Mouse (Mus musculus) CD8-positive naive resting alpha-beta T cell, adult 2 months (primary cell): ENCODE measurements at regions not wholly inside any gene's neighbourhood (a gene's known extent, or its start where the extent isn't known, plus 50 kb on each side); places are given as distances from the start of the nearest gene placed in this dataset.

ENCODE experiments used
- DNase-seq, 2 experiments: peaks; one replicate each; pipeline ENCODE4 v3.0.0; 2022; ENCODE audit warnings: low read depth in 2 of 2, low spot score in 2 of 2

GRCm38 (mm10) chr1:137332108-137332769 lies 372.0 kb upstream of the Nr5a2 start:
- no peak for DNase-seq

GRCm38 (mm10) chr1:137331746-137332107 lies 371.5 kb upstream of the Nr5a2 start:
- DNase-seq: no peak

DNA sequence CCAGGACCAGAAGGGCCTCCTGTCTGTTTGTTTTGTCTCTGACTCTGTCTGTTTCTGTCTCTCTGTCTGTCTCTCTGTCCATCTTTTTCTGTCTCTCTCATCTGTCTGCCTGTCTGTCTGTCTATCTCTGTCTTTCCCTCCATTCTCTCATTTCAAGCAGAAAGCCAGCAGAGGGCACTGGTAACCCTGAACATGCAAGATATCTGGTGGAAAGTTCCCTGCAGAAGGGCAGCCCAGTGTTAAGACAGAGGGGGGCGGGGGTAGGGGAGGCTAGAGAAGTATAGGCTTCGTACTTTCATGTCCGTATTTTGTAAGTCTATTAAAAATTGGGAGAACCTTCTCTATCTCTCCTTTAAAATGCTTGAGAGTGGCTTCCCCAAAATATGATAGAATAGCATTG lies 370.4 kb upstream of the Nr5a2 start:
- no peak for DNase-seq

DNA sequence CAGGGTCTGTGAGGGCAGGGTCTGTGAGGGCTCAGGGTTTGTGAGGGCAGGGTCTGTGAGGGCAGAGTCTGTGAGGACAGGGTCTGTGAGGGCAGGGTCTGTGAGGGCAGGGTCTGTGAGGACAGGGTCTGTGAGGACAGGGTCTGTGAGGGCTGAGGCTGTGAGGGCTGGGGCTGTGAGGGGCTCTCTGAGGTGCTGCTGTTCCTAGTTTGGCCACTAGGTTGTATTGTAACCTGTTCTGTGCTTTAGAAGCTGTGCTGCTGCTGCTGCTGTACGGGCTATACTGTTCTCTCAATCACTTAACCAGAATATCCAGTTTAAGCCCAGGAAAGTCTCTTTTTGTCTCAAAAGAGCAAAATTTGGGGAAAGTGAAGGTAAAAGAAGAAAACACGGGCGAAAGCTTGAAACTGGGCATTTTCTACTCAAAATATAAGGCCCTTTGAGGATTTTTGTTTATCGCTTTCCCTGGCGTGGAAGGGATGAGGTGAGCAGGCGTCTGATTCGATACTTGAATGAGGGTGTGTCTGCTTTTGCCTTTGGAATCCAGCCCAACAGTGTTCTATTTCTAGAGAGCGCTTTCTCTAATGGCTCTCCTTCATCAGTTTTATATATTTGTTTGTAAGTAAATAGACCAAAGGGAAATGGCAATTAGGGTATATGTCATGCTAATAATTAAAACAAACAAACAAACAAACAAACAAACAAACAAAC lies 363.8 kb upstream of the Nr5a2 start:
- DNase-seq: no peak

- no peak for DNase-seq
Observed at GRCm38 (mm10) chr1:137323035-137323680, 362.9 kb upstream of the Nr5a2 start.

DNA sequence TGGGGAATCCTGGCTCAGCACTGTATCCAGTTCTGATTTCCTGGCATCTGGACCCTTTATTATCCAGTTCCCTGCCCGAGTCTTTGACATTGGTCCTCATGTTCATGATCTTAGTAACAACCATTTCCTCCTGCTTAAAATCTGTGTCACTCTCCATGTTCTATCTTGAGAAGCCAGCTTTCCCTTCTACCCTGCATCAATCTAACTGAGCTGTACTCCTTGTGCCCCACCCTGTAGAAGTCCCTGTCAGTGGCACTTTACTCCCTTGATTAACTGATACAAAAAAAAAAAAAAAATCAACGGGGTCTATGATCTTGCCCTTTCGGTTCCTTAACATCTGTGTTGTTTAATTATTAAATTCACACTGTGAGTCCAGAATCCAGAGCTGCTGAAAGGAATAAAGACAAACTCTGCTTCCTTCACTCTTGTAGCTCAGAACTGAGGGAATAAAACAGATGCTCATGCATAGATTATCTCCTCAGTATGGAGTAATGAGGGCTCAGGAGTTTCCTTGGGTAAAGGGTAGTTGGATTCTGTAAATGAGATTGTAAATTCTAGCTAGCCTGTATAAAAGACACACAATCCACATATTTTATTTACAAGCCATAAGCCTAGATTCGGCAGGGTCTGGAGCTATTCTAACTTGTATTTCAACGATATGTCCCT lies 342.6 kb upstream of the Nr5a2 start:
- DNase-seq: no peak

DNA sequence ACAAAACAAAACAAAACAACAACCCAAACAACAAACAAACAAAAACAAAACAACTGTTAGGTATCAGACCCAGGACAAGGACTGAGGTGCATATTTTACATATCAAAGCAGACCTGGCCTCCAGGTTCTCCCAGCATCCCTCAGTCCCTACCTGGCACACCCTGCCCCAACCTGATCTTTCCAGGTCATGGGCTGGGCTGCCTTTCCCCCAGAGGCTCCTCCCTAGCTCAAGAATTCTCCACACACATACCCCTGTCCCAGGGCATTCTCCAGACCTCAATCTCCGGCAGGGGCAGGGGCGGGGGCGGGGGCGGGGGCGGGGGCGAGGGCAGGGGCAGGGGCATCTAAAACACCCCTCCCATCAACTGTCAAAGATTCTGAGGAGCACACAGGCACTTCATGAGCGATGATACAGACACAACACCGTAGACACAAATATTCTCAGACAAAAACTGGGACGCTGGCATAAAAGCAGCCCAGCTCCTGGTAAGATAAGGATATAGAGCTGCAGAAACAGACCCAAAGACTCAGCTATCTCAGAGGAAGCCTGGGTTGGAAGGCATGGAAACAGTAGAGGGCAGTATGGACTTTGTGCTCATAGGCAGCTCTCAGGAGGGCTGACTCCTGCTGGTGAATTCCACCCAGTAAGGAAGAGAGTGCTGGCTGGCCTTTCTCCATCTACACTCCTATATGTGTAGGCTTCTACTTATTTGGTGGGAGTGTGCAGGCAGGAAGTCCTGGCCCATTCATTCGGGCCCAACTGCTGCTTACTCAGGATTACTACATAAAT lies 337.7 kb upstream of the Nr5a2 start:
- no peak for DNase-seq

- DNase-seq: no peak
Observed at GRCm38 (mm10) chr1:137289456-137289855, 329.2 kb upstream of the Nr5a2 start.

DNA sequence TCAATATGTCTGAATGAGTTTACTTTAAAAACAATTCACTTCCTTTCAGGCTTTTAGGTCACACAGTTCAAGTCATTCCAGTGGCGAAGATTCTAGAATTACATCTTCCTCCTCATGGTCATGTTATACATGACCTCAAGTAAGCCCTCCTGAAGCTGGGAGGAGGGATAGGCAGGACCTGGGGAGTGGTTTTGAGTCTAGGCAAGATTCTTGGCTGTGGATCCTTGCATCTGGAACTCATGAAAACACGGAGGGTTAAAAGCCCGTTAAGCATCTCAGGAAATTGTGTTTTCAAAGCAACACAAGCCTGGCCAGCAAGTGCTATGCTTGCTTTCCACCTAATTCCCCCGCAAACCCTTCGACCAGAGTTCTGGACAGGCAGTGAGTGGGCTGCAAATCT lies 323.0 kb upstream of the Nr5a2 start:
- DNase-seq: no peak

DNA sequence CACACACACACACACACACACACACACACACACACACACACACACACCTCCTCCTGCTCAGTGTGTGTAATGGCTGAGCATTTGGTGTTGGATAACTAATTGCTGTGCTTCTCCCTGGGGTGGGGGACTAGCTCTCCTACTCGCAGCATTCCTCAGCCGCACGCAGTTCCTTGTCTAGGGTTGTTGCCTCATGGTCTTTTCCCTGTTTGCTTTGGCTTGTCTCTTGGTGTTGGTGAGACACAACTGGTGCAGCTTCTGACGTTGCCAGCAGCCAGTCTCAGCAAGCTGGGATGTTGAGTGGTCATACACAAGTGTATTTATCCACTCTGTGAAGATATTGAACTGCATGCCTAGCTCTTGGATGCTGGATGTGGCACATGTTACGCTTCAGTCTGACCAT lies 322.2 kb upstream of the Nr5a2 start:
- DNase-seq: no peak

DNA sequence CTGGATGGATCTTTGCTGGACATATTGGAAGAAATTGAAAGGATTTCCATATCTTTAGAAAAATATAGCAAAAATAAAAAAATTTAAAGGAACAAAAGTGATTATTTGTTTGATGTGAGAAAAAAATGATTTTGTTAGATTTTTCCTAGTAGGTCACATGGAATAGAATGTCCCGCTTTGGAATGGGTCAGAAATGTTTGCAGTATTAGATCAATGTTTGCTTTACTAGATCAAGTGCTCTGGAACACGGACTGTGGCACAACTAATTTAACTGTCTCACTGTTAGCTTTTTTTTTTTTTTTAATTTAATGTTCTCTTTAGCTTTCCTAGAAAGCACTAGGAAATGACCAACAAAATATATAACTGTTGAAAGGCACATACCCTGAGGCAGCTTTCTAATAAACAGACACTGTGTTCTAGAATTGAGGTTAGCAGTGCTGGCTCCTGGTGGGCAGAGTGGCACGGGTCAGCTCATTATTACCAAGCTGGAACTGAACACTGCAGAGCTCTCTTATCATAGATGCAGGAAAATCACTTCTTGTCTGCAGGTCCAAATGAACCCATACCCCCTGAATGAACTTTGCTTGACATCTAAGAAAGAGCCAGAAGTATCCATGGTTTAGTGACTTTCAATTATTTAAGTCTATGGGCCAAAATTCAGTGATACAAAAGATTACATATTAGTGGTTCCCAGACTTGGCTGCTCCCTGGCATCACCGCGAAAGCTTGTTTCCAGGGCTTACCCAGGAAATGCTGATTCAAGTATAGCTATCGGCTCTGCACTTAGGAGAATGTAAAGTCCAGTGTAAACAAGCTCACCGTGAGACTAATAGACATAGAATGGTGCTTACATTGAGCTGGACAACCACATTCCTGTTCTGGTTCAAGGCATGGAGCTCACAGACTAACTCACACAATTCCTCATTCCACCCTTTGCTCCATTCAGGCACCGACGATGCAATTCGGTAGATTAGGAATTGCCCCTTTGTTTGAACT lies 320.4 kb upstream of the Nr5a2 start:
- DNase-seq: no peak

GRCm38 (mm10) chr1:137279981-137280380 lies 319.7 kb upstream of the Nr5a2 start:
- DNase-seq: no peak

DNA sequence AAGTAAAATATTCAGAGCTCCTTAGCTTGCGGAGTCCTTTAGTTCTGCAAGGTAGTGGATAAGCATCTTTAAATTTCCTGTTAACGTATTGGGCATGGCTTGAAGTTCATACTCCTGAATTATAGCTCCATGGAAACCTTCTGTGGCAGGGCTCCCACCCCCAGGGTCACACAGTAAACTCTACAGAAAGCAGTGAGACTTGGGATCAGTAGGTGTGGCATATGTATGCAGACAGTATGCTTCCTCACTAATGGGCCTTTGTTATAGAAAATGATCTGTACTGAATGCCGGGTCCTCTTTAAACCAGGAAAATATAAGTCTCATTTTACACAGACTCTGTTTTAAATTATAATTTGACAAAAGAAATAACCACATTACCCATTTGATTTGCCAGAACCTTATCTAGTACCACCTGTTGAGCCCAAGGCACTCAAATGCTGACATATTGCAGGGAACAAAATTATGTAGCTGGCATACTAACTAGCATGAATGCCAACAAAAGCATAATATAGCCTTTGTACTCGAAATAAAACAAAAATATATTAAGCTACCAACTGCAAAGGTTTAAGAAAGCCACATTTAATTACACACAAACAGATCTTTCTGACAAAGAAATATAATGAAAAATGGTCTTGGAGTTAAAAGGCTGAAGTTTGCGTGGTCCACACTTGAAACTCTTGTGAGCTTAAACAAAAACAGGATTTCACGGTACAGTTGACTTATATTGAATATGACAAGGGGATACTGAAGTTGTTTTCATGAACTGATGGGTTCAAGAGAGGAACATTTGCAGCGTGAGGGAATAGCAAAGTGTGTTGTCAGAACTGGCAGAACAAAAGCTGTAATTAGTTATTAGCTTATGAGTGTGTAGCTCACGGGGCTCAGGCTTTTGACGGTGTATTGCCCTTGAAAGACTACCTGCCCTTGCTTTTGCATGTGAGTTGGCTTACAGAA lies 310.7 kb upstream of the Nr5a2 start:
- DNase-seq: no peak

DNA sequence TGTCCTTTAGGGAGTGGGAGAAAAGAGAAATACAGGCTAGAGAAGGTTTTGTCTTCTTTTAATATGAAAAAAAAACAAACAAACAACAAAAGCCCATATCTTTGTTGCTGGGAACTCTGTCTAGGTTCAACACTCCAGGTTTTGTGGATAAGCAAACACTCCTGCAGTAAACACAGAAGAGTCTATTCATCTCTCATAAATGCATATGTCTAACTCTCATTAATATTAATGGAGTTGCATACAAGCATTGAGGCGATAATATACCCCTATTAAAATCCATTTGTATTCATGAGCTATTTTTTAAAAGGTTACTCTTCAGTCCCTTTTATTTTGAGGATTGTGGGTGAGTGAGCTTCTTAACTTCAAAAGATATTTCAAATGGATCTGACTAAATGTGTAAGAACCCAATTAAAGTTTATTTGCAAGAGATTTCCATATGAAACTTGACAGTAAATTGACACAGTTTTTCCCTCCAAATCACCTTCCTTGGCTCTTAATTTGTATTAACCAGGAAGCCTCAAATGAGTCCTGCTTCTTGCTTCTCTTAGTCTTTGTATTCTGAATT lies 302.6 kb upstream of the Nr5a2 start:
- no peak for DNase-seq

GRCm38 (mm10) chr1:137262121-137262525 lies 301.9 kb upstream of the Nr5a2 start:
- no peak for DNase-seq

- no peak for DNase-seq
Observed at GRCm38 (mm10) chr1:137256294-137256693, 296.0 kb upstream of the Nr5a2 start.

DNA sequence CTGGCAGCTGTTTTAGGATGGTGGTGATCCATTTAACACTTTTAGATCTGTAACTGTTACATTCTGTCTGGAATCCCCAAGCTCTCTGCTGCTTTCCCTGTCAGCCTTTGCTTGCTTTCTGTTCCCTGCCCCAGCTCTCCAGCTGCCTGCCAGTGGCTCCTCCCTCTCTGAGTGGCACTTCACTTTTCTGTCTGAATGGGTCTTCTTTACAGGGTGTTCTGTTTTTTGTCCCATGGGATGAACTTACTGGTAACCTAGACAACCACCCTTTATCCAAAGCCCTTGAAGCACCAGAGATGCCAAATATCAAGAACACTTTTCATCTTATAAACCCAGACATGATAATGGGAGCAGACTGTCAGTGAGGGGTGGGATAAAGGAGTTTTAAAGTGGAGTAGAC lies 294.8 kb upstream of the Nr5a2 start:
- DNase-seq: no peak

DNA sequence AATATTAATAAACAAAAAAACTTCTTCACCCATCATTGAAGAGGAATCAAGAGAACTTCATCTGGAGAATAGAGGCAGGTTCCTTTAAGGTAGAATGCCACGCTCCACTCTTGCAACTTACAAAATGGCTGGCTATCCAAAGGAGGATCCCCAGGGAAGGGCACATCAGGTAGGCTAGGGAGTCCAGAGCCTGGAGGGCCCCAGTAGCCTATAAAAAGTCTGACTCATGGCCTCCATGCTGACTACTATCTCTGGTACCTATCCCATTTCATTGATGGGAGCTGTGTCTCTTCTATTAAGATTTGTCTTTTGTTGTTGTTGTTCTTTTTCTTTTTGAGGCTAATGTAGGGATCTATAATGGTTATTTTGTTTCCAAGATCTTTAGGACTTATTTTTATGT lies 294.4 kb upstream of the Nr5a2 start:
- DNase-seq: no peak

GRCm38 (mm10) chr1:137227098-137227485 lies 266.8 kb upstream of the Nr5a2 start:
- no peak for DNase-seq
